Mouse (Mus musculus) urinary bladder, postnatal 25 days (tissue): ENCODE data around the gene Mis12.

Experiments
- DNase-seq: peaks from one replicate; pipeline ENCODE4 v3.0.0; 2022; ENCODE audit warnings: low spot score

Gene Mis12

DNA sequence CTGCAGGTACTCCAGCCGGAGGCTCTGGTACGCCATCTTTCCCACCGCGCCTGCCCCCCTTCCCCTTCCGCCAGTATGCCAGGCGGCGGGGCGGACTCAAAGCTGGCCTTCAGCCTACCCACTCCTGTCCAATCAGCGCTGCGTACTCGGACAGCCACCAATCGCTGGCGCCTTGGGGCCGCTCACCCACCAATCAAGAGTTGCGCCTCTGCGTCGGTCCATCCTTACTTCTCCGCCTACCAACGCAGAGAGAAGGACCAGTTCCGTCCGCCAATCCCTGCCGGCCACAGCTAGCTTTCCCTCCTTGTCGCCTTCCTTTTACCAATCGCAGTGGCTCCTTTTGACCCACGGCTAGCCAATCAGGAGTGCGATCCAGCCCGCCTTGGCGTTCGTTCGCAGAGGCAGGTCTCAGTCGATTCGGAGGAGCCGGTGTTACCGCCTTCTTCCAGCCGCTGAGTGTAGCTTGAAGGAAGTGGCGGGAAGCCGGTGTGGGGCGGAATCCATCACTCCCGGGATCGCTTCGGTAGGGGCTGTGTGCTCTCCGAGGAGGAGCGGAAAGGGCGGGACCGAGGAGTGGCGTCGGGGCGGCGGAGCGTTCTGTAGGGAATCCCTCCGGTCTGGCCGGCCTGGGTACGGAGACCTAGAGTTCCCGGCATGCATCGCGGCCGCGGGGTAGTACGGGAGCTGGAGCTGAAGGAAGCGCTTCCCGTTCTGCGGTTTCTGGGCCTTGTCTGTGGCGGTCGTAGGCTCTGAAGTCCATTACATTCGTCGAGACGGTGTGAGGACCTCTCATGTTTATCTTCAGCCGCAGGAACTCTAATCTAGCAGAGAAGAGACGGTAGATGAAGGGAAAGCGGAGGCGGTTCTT, at the start of gene Mis12, which contains the start of gene Derl2:
Mis12 (plus strand) TSS at position 411 of the 868 bp plus-strand sequence.
Derl2 (minus strand) TSS at position 641 of the 868 bp plus-strand sequence.
- peak; percentile 90 for DNase-seq

DNA sequence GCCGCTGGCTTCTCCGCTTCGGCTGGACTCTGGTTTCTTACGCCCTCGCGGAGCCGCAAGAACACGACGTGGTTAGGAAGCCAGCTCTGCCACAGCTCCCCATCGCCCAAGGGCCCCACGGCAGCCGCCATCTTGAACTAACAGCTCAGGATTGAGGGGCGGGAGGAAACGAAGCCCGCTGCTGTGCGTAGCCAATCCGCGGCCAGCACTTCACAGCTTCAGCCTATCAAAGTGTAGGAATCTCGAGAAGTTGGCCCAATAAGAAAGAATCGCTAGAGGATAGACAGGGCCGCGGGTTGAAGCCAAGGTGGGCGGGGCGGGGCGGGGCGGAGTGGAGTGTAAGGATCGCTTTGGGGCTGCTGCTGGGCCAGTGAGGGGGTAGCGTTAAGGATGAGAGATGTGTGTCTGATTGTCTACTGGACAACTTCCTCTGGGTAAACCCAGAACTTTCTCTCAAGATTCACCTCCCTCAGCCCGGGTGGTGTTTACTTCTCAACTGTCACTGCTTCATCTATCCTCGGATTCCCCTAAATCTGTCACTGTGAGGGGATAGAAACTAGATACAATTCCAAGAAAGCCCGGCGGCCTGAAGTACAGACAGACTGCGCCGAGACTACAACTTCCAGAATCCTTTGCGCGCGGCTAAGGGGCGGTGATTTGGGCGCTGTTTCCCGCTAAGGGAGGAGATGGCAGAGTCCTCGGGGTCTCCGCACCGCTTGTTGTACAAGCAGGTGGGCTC, 49.4 kb upstream of the Mis12 start, which contains the start of the genes Nup88 and Rpain:
Nup88 (minus strand) TSS at position 153 of the 739 bp plus-strand sequence.
Rpain (plus strand) TSS at position 393 of the 739 bp plus-strand sequence.
- DNase-seq = peak; percentile 78

DNA sequence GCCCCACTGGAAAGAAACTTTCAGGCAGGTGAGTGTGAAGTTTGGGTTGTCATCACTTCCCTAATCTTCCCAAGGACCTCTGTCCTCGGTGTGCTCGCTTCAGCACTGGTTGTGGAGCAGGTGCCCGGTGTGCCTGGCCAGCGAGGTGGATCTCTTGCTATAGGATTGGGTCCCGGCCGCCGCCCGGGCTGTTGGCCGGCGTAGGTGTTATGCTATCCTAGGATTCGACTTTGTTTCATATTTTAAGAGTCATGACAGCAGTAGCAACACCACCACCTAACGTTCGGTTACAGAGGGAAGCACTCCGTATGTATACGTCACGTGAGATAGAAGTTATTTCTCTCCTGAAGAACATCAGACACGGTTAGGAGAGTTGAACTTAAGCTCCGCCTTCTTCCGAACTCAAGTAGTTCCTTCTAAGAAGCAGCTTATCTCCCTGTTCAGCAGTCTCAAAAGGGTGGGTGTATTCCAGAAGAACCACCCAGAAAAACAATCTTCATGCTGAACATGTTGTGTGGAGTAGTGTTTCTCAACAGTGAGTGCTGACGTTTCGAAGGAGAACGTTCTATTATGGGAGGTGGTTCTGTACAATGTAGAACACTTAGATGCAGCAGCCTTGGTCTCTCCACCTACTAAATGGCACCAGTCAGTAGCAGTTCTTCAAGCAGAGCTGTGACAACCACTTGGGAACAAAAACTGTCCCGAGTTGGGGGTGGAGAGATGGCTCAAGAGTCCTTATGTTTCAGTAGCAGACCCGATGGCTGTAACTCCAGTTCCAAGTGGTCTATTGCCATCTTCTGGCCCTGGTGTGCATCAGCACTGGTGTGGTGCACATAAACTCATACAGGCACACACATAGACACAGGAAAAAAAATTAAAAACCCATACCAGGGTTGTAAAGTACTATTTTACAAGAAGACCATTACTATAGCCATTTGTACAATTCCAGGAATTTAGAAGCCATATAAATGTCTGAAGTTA, 48.6 kb upstream of the Mis12 start:
- no peak for DNase-seq

DNA sequence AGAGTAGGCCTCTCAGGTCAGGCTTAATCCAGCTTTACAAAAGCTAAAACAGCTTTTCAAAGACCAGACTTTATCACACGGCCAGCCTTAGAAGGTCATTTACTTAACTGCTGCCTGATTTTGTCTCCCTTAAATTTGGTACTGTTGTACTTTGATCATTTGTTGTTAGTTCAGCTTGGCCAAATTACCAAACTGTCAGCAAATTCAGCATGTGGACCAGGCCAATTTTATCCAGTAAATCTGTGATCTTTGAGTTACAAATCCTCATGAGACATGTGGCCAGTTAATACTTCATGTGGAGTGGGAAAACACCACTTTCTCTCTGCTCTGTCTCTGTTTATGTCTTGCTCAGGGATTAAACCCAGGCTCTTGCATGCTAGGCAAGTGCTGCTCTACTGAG, 46.8 kb upstream of the Mis12 start:
- DNase-seq = no peak

DNA sequence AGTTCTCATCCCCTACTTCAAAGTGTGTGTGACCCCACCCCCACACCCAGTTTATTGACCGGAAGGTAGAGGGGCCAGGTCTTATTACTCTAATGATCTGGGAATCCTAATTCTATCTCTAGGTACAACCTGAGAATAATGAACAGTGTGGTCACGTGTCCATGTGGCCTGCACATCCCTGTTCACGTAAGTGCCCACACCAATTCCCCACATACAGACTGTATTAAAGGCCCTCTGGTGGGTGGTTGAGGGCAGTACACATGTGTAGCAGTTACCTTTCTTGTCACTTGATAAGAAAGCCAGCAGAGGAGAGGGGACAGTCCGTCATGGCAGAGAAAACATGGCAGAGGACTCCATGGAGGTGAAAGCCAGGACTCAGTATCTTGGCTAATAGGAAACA, 45.5 kb upstream of the Mis12 start:
- DNase-seq = no peak

DNA sequence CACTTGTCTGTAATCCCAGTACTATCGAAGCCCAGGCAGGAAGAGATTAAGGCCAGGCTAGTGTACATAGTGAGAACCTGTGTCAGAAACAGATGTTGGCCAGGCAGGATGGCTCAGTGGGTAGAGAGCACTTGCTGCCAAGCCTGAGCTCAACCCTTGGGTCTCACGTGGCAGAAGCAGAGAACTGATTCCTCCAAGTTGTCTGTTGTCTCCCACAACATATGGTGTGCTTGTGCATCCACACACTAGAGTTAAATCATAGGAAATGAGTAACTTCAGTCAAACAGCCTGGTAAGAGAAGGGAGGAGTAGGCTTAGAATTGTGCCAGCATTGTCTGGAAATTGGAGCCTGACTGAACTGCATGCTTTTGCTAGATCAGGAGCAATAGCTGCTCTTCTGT, 44.2 kb upstream of the Mis12 start:
- DNase-seq = no peak

DNA sequence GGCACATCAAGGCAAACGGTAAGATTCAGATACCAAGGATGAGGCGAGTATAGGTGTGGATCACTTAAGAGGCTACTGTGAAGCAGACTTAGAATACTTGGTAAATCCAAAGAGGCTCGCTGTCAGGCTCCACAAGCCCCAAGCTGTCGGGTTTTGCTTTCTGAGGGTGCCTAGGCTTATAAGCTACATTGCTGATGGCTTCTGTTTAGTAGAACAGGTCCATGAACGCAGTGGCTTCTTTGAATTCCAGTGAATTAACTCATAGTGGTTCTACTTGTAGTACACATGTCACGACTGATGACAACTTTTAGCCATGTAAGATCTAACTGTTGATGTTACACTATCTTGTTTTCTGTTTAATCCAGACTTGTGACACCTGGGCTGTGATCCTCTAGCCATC, 42.1 kb upstream of the Mis12 start:
- no peak for DNase-seq

DNA sequence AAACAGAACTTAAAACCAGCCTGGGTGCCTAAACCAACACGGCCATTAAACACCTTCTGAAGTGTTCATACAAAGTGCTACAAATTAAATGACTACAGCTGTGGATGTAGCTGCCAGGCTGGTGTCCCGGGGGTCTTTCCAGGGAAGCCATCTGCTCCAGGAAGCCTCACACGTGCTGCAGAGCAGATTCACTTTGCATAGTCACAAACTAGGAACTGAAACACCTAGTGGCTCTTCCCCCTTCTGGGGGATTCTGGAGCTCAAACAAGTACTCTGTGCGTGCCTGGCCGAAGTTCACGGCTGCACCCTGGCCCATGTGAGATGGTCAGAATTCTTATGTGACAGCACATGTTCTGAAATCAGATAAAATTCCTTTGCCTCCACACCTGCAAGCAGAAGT, 39.2 kb upstream of the Mis12 start:
- no peak for DNase-seq

DNA sequence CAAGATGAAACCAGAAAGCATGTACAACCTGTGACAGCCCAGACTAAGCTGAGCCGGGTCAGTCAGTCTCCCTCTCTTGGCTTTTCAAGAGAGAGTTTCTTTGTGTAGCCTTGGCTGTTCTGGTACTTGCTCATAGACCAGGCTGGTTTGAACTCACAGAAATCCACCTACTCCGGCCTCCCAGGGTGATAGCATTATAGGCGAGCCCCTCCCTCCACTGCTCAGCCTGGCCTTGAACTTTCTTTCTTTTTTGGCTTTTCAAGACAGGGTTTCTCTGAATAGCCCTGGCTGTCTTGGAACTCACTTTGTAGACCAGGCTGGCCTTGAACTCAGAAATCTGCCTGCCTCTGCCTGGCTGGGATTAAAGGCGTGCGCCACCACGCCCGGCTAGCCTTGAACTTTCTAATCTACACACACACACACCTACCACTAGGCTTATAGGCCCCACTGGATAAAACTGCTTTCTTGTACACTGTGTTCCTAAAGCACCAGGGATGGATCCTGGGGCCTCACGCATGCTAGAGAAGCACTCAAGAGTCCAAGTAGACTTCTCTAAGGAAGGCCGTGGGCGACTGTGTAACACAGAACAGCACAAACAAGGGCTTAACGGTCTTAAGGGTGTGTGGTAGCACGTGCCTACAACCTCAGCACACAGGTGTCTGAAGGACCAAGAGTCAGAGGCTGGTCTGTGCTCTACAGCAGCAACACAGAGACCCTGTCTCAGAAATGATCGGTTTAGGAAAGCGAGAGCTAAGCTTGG, 38.5 kb upstream of the Mis12 start:
- DNase-seq = no peak

DNA sequence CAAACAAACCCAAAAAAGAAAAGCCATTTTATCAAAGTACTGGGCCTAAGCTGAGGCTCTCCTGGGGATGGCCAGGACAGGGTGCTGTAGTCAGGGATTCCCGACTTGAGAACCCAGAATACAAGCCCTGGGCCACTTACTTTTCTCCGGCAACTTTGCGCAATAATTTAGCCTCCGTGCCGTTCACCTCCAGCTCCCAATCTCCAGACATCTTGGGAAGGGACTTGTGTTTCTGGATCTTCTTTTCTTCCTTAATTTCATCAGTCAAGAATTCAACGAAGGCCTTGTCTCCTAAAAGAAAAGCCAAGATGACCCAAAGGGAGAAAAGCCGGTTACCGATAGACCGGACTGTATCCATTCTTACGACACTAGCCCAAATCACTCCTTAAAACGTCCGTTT, 37.4 kb upstream of the Mis12 start:
- no peak for DNase-seq

DNA sequence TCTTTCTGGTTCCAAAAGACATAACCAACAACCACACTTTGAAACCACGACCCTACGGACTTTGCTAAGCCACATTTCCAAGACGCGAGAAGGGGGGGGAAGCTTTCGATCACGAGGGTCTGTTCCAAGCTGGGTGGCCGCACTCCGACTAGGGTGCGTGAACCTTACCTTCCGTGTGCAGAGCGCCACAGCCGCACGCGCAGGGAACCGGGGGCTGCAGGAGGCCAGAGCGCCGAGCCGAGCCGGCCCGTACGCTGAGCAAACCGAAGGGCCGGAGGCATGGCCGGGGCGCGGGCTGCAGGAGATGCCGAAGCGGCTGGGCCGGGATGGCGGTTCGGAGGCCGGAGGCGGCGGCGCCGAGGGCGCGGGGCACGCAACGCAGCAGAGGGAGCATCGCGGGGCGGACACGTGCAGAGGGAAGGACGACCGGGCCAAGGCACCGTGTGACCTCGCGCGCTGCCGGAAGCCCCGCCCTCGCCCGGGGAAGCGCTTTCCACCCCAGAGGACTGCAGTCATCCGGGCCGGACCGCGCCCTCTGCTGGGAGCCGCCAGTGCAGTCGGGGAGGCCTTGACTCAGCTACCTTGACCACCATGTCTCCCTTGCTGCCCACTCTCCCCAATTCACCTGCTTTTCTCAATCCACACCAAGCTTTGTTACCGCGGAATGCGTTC, 36.7 kb upstream of the Mis12 start, which contains the start of gene C1qbp:
C1qbp (minus strand) TSS at position 470 of the 672 bp plus-strand sequence.
- peak; percentile 99 for DNase-seq

DNA sequence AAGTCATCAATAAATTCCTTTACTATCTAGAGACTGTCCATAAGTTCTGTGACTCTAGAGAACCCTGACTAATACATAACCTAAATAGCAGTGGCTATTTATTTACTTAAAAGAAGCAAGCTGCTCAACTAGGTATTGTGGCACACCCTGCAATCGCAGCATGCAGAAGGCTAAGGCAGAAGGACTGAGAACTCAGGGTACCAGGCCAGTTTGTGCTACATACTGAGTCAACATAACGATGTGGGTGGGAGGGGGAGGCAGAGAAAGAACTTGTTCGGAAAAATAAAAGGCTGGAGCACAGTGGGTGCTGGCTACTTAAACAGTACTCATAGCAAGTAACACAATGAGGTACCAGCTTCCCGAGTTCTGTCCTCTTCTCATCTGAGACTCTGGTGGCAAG, 18.2 kb upstream of the Mis12 start:
- no peak for DNase-seq

DNA sequence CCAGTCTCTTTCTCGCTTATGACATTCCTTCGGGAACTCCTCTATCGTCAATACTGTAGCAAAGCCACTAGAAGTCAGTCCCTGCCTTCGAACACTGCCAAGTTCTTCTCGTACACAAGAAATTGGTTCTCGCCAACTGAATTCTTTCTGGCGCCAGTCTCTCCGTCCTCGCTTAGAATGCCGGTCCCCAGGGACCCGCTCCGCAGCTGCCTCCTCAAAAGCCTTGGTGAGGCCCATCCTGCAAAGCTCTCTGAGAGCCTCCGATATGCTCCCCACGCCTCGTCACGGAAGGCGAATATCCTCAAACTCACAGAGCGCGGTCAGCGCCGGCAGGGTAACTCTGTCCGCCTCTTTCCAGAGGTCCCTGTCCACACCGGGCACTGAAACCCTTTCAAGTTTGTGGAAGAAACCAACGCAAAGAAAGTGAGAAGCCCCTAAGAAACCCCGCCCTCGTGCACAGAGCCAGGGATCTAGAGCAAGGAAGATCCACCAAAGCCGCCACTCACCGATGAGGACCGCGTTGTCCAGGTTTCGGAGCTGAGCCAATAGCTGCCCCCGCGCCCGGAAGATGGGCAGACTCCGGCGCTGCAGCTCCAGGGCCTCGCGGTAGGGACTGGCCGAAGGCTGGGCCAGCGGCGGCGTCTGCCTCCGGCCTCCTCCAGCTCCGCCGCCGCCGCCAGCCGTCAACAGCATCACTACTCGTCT, 15.6 kb upstream of the Mis12 start:
- DNase-seq = no peak

DNA sequence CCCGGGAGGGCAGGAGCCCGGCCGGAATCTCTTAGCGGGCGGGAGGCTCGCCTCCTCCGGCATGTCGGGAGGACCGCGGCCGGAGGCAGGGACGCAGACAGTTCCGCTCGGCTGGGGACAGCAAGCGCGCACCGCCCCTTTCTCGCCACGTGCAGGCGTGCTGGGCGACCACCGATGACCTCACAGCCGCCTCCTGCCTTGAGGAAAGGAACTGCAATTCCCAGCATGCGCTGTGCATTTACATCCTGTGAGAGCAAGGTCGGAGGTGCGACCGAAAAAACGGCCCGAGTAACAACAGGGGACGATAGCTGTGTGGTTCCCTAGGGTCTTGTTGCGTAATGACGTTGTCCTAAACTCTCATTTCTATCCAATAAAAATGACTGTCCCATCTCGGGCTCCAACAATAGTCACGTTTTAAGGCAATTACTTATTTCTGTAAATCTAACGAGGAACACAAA, 15.1 kb upstream of the Mis12 start, which contains the start of gene Dhx33:
Dhx33 (minus strand) TSS at position 122 of the 458 bp plus-strand sequence.
- peak; percentile 86 for DNase-seq

DNA sequence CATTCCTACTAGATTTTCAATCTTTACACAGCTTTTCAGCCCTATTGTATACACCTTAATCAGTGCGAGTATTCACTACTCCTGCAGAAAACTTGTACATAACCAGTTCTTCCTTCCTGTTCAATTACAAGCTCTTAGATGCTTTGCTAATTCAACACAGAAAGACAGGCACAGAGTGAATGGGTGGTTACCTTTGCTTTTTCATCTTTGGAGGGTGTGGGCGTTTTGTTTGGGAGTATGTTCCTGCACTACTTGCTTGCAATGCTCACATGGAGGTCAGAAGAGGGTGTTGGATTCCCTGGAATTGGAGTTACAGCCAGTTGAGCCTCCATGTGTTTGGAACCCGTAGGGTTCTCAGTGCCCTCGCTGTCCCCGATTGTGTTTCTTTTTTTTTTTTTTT, 14.4 kb upstream of the Mis12 start:
- no peak for DNase-seq

DNA sequence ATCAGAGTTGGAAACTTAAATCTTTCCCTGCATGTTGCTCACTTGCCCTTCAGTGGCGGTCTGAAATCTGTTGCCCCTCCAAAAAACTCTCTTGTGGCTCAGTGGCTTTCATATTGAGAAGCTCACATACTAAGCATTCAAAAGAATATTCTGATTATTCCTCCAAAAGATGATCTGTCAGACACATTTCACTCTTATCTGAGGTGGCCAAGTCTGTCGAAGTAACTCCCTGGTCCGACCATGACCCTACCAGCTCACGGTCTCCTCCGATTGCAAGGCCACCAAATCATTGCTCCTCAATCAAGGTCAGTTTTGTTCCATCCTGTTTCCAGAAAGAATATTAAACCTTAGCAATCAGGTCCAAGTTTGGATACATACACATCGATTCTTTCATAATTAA, 12.4 kb upstream of the Mis12 start:
- DNase-seq = no peak

DNA sequence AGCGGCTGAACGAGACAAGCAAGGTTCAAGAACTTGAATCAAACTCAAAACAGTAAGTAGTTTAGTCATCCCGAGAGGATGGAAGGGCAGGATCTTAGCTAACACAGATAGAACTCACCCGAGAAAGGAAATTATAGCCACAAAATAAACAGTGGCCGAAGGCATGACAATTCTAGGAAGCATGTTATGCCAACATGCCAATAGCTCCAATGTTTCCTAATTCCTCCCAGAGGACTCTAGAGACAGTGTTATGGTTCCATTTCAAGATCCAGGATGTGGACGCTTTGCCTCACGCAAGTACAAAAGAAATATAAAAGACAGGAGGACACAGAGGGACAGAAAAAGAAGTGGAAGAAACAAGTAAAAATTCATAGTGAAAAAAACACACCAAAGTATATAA, 11.6 kb upstream of the Mis12 start:
- no peak for DNase-seq

DNA sequence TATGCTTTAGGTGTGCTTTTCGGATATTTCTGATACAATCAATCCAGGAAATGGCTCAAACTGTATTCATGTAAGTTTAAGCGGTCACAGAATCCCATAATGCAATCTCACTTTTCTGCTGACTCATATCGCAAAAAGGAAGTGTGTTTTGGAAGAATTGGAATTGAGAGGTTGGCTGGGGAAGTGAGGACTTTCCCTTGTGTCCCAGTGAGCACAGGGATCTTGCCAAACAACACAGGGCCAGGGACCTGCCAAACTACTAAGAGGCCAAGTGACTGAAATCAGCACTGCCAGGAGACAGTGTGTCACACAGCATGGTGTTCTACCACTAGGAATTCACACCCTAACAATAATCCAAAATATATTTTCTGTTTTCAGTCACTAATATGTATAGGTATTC, 11.1 kb upstream of the Mis12 start:
- no peak for DNase-seq

DNA sequence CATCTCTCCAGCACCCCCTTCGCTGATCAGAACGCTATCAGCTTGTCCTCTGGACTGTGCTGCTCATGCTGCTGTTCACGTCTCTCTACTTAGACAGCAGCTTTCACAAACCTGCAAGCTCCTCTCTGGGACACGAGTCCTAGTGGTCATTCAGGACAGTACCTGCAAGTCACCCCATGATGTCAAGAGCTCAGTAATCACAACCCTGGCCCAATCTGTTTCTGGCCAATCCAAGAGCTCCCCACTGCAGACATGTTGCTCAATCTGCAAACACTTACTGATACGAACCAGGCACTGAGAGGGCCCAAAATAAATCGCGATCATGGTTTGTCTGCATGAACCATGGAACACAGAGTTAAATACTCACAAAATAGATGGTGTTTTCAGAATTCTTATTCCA, 6.7 kb upstream of the Mis12 start:
- no peak for DNase-seq

DNA sequence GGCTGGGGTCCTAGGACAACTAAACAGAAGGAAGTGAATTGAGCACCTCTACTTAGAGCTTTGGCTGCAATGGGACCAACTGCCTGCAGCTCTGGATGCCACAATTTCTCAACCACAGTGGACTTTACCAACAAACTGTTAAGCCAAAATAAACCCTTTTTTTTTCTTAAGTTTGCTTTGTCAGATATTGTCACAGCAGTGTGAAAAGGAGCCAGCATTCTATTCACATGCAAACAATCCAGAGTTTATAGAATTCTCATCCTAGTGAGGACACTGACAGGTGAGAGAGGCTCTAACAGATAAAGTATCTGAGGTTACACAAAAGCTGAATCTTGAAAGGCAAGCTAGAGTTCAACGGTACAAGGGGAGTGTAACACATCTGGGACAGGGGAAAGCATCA, 2.4 kb upstream of the Mis12 start:
- no peak for DNase-seq
